Mouse (Mus musculus) stomach, embryonic 16.5 days (tissue): ENCODE measurements around the gene Map1s. TPM values are rescaled to one million over a fixed set of nuclear protein-coding genes. Genes with fewer than 3 reads are reported as not detected.
A peak's percentile ranks its signal among the peaks of the same experiment; 100 is the strongest.

Source experiments
- ATAC-seq: fragments of 200-750 bp; cut with Nextera tagmentation; 2 replicates; pipeline ENCODE4 v1.8.0; 2017; ENCODE audit warnings: moderate number of reproducible peaks, moderate TSS enrichment; ENCODE audit not compliant: insufficient read depth, low FRiP score
- H3K27ac ChIP-seq: fragments of 300-500 bp; sonication (generic); 2 replicates; pipeline ENCODE4 v1.5.1; 2014; ENCODE audit warnings: low read length
- H3K27me3 ChIP-seq: fragments of 300-500 bp; sonication (generic); 2 replicates; pipeline ENCODE4 v1.6.1; 2014; ENCODE audit warnings: low read length, control low read depth, mixed read lengths; ENCODE audit not compliant: control insufficient read depth, insufficient read depth
- H3K36me3 ChIP-seq: fragments of 300-500 bp; sonication (generic); 2 replicates; pipeline ENCODE4 v1.6.1; 2014; ENCODE audit warnings: low read length; ENCODE audit not compliant: control insufficient read depth, insufficient read depth
- H3K4me1 ChIP-seq: fragments of 300-500 bp; sonication (generic); 2 replicates; pipeline ENCODE4 v1.6.1; 2014; ENCODE audit warnings: low read length, control low read depth, mixed read lengths; ENCODE audit not compliant: control insufficient read depth, insufficient read depth
- H3K4me2 ChIP-seq: fragments of 300-500 bp; sonication (generic); 2 replicates; pipeline ENCODE4 v1.6.1; 2014; ENCODE audit warnings: low read depth, low read length, mixed read lengths
- H3K4me3 ChIP-seq: fragments of 300-500 bp; sonication (generic); replicated peaks from 2 replicates; pipeline ENCODE4 v1.5.1; 2014; ENCODE audit warnings: mild to moderate bottlenecking, low read length
- H3K9ac ChIP-seq: fragments of 300-500 bp; sonication (generic); 2 replicates; pipeline ENCODE4 v1.6.1; 2014; ENCODE audit warnings: low read length
- H3K9me3 ChIP-seq: fragments of 300-500 bp; sonication (generic); replicated peaks from 2 replicates; pipeline ENCODE4 v1.6.1; 2016; ENCODE audit warnings: low read length, control low read depth; ENCODE audit not compliant: control insufficient read depth
- WGBS: fragments of 180-500 bp; shearing (Covaris S2); extraction: QIAGEN DNeasy Blood & Tissue Kit; methylation state at CpG from one replicate; pipeline ENCODE4 v1.1.7; 2014; 5-methylcytosine and 5-hydroxymethylcytosine counted together
- polyA plus RNA-seq: library from polyadenylated mRNA; unstranded; fragments of >200 nt; fragmentation: Nextera tagmentation; extraction: Ambion mirVana; gene quantifications from 2 replicates; pipeline ENCODE4 v1.2.1, GENCODE M21; 2015

Gene Map1s
- polyA plus RNA-seq, 1 experiment from 2014 or later, result 39.8 TPM

DNA sequence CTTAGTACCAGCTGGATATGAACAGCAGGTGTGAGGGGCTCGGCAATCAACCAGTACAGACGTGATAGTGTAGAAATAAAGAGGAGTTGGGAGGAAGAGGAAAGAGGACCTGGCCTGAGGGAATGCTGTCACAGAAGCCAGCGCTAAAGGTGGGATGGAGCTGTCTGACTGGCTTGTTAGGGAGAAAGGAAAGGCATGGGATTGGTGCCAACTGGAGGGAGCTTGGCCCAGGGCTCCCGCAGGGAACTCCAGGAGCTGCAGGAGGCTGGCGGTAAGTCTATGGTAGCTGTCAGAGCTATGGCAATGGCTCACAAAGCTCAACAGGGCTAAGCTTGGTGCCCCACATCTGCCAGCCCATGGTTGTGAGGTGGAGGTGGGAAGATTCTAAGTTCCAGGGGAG, 3.5 kb upstream of the Map1s start:
- H3K27ac ChIP-seq, result no peak overlapping the region
- H3K9ac ChIP-seq, result no peak overlapping the region; the same call in 1 of the 2 replicates
- no peaks in the 10 kb centered on the region for H3K9me3 ChIP-seq
- 42% methylated on average over 5 of the region's 5 CpGs for WGBS
- no peak for ATAC-seq
- H3K4me2 ChIP-seq, result no peak overlapping the region
- no peaks in the 10 kb centered on the region for H3K36me3 ChIP-seq
- no peaks in the 10 kb centered on the region for H3K27me3 ChIP-seq
- H3K4me1 ChIP-seq, result peaks cover 11% of the 10 kb centered on the region
- H3K4me3 ChIP-seq, result no peak overlapping the region

DNA sequence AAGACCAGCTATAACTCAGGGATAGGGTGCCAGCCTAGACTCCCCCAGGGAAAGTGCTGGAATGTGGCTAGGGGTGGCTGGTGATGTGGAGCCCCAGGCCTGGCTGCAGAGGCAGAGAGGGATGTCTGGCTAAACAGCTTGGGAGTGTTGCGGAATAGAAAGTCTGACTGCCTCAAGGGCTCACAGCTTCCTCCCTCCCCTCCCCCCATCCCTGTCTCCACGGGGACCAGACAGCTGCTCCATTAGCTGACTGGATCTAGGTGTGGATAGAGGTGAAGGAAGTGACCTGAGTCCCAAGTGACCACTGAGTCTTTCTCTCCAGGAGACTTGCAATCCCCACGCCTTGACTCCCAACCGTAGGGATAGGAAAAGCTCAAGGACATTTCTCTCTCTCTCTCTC, 2.6 kb upstream of the Map1s start:
- H3K27ac ChIP-seq, result no peak overlapping the region
- peaks cover 14% of the 10 kb centered on the region for H3K4me1 ChIP-seq
- WGBS, result 38% methylated on average over 4 of the region's 4 CpGs
- no peak overlapping the region for H3K4me2 ChIP-seq
- no peaks in the 10 kb centered on the region for H3K27me3 ChIP-seq
- no peaks in the 10 kb centered on the region for H3K9me3 ChIP-seq
- no peak overlapping the region for H3K9ac ChIP-seq
- no peak for ATAC-seq
- H3K4me3 ChIP-seq, result no peak overlapping the region
- no peaks in the 10 kb centered on the region for H3K36me3 ChIP-seq

DNA sequence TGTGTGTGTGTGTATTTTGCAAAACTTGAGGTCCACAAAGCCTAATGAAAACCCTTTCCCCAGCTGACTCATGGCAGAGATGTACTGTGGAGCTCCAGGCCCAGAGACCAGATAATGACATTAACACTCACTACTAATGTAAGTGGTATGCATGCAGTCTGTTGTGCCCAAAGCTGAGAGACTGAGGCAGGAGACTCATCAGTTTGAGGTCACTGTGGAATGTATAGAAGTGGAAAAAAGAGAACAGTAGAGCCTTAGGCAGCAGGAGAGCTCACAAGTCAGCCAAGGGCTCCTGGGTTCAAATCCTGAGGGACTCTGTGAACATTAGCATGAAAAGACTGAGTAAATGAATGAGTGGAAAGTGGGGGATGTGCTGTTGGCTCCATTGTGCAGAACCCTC, 2.1 kb upstream of the Map1s start:
- no peaks in the 10 kb centered on the region for H3K36me3 ChIP-seq
- H3K9ac ChIP-seq, result no peak overlapping the region
- no peaks in the 10 kb centered on the region for H3K27me3 ChIP-seq
- no peak overlapping the region for H3K4me3 ChIP-seq
- ATAC-seq, result no peak
- H3K27ac ChIP-seq, result no peak overlapping the region
- peaks cover 10% of the 10 kb centered on the region for H3K4me1 ChIP-seq
- H3K9me3 ChIP-seq, result no peaks in the 10 kb centered on the region
- H3K4me2 ChIP-seq, result no peak overlapping the region

DNA sequence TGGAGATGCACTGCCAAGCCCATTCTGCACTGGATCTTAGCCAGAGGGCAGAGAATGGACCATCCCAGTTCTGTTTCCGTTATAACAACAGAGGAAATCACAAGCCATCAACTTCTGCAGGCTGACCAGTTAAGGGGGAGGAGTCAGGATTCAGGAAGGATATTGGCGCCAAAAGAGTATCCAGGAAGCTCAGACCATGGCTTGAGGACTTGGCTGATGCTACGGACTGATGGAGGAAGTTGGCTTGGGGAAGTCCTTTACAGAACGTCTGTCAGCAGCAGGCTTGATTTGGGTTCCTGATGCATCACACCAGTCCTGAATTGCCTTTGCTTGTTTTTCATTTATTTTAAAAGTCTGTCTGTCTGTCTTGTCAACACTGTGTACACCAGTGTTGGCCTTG, 1.2 kb upstream of the Map1s start:
- Histone ChIP-seq H3K36me3 (no peaks in the 10 kb centered on the region), H3K4me1 (peaks cover 10% of the 10 kb centered on the region), H3K4me2 (no peak overlapping the region), H3K27me3 (no peaks in the 10 kb centered on the region), H3K9me3 (no peaks in the 10 kb centered on the region), H3K27ac (peak overlapping the region; percentile 40; the same call in 1 of the 2 replicates), H3K9ac (no peak overlapping the region), H3K4me3 (no peak overlapping the region)
- WGBS, result 53% methylated on average over 4 of the region's 4 CpGs
- no peak for ATAC-seq

DNA sequence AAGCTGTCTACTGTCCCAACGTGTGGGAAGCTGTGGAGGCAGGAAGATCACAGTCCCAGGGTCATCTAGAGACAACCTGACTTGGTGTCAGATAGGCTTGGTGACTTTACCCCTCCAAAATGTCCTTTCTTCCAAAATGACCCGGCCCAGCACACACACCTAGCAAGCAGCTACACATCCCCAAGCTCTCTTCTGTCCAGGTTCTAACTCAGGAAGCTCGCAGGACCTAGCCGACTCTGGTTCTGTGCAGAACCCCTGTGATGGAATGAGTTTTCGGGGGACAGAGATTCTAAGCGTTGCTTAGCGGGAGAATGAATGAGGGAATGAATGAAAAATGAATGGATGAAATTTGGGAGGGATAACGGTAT, 285 bp upstream of the Map1s start:
- WGBS, result 12% methylated on average over 8 of the region's 8 CpGs
- H3K27ac ChIP-seq, result peak overlapping the region; percentile 86; the same call in 1 of the 2 replicates

DNA sequence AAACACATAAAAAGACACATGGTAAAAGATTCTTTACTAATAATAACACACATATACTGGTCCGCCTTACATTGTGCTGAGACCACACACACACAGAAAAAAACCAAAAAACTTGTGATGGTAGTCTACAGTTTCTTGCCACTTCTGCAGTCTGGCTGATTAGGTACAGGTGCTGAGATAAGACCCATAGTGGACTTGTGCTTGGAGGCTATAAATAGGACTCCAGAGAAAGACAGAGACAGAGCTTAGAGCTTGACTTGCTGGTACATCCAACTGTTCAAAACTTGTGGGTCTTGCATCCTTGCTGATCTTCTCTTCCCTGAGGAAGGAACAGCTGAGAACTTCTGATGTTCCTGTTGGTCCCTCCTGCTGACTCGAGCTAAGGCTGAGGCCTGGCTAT, 1.8 kb downstream of the Map1s start:
- H3K4me2 ChIP-seq, result no peak overlapping the region
- no peaks in the 10 kb centered on the region for H3K36me3 ChIP-seq
- no peak overlapping the region for H3K9ac ChIP-seq
- H3K27ac ChIP-seq, result no peak overlapping the region
- H3K27me3 ChIP-seq, result no peaks in the 10 kb centered on the region
- ATAC-seq, result no peak
- H3K9me3 ChIP-seq, result no peaks in the 10 kb centered on the region
- WGBS, result 92% methylated on average over 2 of the region's 2 CpGs
- no peak overlapping the region for H3K4me3 ChIP-seq
- peaks cover 10% of the 10 kb centered on the region for H3K4me1 ChIP-seq

More for the DNA sequence above, 285 bp upstream of the Map1s start:
- peak overlapping the region; percentile 91 for H3K9ac ChIP-seq
- 0 out of 2 replicates have a peak, but pooled peaks have one; percentile 9 for ATAC-seq
- peaks cover 10% of the 10 kb centered on the region for H3K4me1 ChIP-seq
- H3K9me3 ChIP-seq, result no peaks in the 10 kb centered on the region
- H3K4me3 ChIP-seq, result peak overlapping the region; percentile 82
- H3K36me3 ChIP-seq, result no peaks in the 10 kb centered on the region
- no peaks in the 10 kb centered on the region for H3K27me3 ChIP-seq
- H3K4me2 ChIP-seq, result peak overlapping the region; percentile 76

DNA sequence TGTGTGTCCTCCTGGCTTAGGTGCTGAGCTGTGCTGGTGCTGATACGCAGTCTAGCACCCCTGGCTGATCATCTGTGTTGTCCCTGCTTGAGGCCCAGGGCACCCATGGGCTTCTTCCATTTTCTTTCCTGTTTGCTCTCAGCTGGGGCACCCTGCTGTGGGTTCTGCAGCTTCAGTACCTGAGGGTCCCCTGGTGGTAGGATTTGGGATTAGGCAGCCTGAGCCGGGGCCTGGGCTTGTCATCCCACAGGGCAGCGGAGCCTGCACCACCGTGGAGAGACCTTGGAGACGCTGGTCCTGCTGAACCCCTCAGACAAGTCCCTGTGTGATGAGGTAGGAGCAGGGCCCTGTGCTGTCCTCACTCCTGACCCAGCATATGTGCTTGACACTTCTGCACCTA, 5.9 kb downstream of the Map1s start:
- Histone ChIP-seq H3K4me3 (no peak overlapping the region), H3K4me1 (peaks cover 10% of the 10 kb centered on the region), H3K9me3 (no peaks in the 10 kb centered on the region), H3K27me3 (no peaks in the 10 kb centered on the region), H3K27ac (no peak overlapping the region), H3K9ac (no peak overlapping the region), H3K4me2 (no peak overlapping the region), H3K36me3 (peaks cover 38% of the 10 kb centered on the region)
- 84% methylated on average over 5 of the region's 5 CpGs for WGBS
- ATAC-seq, result no peak

DNA sequence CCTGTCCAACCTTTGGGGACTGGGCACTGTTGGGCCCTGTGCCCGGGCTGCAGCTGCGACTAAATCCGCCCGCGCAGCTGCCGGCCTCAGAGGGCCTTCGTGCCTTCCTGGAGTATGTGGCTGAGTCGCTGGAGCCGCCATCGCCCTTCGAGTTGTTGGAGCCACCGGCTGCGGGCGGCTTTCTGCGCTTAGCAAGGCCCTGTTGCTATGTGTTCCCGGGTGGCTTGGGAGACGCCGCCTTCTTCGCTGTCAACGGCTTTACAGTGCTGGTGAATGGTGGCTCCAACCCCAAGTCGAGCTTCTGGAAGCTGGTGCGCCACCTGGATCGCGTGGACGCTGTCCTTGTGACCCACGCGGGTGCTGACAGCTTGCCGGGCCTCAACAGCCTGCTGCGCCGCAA, 7.2 kb downstream of the Map1s start:
- Histone ChIP-seq H3K27ac (no peak overlapping the region), H3K9me3 (no peaks in the 10 kb centered on the region), H3K27me3 (no peaks in the 10 kb centered on the region), H3K4me2 (no peak overlapping the region), H3K4me3 (no peak overlapping the region), H3K9ac (no peak overlapping the region), H3K4me1 (no peaks in the 10 kb centered on the region), H3K36me3 (peaks cover 49% of the 10 kb centered on the region)
- WGBS, result 94% methylated on average over 30 of the region's 30 CpGs
- no peak for ATAC-seq

DNA sequence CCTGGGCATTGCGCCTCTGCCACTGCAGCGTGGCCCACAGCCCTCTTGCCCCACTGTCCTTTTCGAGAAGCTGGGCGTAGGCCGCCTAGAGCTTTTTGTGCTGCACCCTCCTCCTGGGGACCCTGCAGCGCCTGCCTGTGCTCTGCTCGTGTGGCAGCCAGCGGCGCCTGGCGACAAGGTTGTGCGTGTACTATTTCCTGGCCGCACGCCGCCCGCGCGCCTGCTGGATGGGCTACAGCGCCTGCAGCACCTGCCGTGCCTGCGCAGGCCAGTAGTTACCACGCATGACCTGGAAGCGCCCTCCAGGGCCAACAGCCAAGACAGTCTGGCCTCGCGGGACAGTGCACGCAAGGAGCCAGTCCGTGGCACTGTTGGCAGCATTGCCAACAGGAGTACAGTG, 7.8 kb downstream of the Map1s start:
- Histone ChIP-seq H3K27ac (no peak overlapping the region), H3K36me3 (peaks cover 51% of the 10 kb centered on the region), H3K4me1 (no peaks in the 10 kb centered on the region), H3K4me2 (no peak overlapping the region), H3K4me3 (no peak overlapping the region), H3K27me3 (no peaks in the 10 kb centered on the region), H3K9me3 (no peaks in the 10 kb centered on the region), H3K9ac (no peak overlapping the region)
- ATAC-seq, result no peak
- 94% methylated on average over 26 of the region's 26 CpGs for WGBS

DNA sequence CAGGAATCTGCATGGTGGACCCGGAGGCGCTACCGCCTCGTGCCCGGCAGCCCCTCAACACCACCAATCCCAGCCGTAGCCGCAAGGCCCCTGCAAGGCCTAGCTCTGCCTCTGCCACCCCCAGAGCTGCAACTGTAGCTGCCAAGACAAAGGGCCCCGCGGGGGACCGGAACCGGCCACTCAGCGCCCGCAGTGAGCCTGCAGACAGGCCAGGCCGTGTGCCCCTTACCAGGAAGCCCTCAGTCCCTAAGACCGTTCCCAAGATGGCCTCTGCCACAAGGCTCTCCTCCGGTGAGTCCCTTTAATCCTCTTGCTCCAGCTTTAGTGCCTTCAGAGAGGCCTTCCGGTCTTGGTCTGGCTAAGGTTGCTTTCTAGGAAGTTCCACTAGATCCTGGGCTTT, 9.0 kb downstream of the Map1s start:
- Histone ChIP-seq H3K9ac (no peak overlapping the region), H3K4me1 (no peaks in the 10 kb centered on the region), H3K9me3 (no peaks in the 10 kb centered on the region), H3K4me3 (no peak overlapping the region), H3K36me3 (peaks cover 57% of the 10 kb centered on the region), H3K27ac (no peak overlapping the region), H3K4me2 (no peak overlapping the region), H3K27me3 (no peaks in the 10 kb centered on the region)
- 95% methylated on average over 17 of the region's 17 CpGs for WGBS
- ATAC-seq, result no peak
